Mouse (Mus musculus) yolk sac, embryonic 10.5 days (tissue): ENCODE data around the gene Brix1.
"Not testable (repeated sequence)": the region's sequence is repeated elsewhere in the genome, so short reads cannot be mapped to it uniquely, and the experiment has no call there.

Experiments
- DNase-seq: peaks from one replicate; pipeline ENCODE4 v3.0.0-alpha.2; 2017; ENCODE audit warnings: low spot score

Brix1 gene

GRCm38 (mm10) chr15:10485484-10486364 is at the start of gene Brix1, which contains the start of gene Rad1:
TSS of gene Brix1 (minus strand) at chr15:10485947.
TSS of gene Rad1 (plus strand) at chr15:10486018.
- DNase-seq, result peak; percentile 93

GRCm38 (mm10) chr15:10534591-10534990 is 48.8 kb upstream of the Brix1 start:
- DNase-seq, result no peak

- not testable (repeated sequence) for DNase-seq
Measured at GRCm38 (mm10) chr15:10533361-10533760, 47.6 kb upstream of the Brix1 start.

GRCm38 (mm10) chr15:10531352-10531751 is 45.6 kb upstream of the Brix1 start:
- no peak for DNase-seq

- DNase-seq, result no peak
Measured at GRCm38 (mm10) chr15:10525896-10526295, 40.1 kb upstream of the Brix1 start.

GRCm38 (mm10) chr15:10515166-10515565 is 29.4 kb upstream of the Brix1 start:
- DNase-seq, result no peak

- no peak for DNase-seq
Measured at GRCm38 (mm10) chr15:10506099-10506498, 20.4 kb upstream of the Brix1 start.

- DNase-seq, result peak; percentile 21
Measured at GRCm38 (mm10) chr15:10500838-10501719, 15.3 kb upstream of the Brix1 start.

- no peak for DNase-seq
Measured at GRCm38 (mm10) chr15:10500035-10500434, 14.3 kb upstream of the Brix1 start.

GRCm38 (mm10) chr15:10499593-10499992 is 13.8 kb upstream of the Brix1 start:
- DNase-seq, result no peak

- DNase-seq, result not testable (repeated sequence)
Measured at GRCm38 (mm10) chr15:10496696-10497095, 10.9 kb upstream of the Brix1 start.

- DNase-seq, result no peak
Measured at GRCm38 (mm10) chr15:10495944-10496343, 10.2 kb upstream of the Brix1 start.

- DNase-seq, result no peak
Measured at GRCm38 (mm10) chr15:10490101-10490500, 4.4 kb upstream of the Brix1 start.

GRCm38 (mm10) chr15:10487246-10487645 is 1.5 kb upstream of the Brix1 start:
- peak; percentile 33 for DNase-seq

- no peak for DNase-seq
Measured at GRCm38 (mm10) chr15:10486365-10486839, 655 bp upstream of the Brix1 start.

- DNase-seq, result no peak
Measured at GRCm38 (mm10) chr15:10470941-10471340, 14.8 kb downstream of the Brix1 start.

- DNase-seq, result peak; percentile 79
Measured at GRCm38 (mm10) chr15:10470151-10470831, 15.5 kb downstream of the Brix1 start, which contains the start of gene Dnajc21. TSS of gene Dnajc21 (minus strand) at chr15:10470516.

- DNase-seq, result no peak
Measured at GRCm38 (mm10) chr15:10469641-10470150, 16.1 kb downstream of the Brix1 start.

- DNase-seq, result no peak
Measured at GRCm38 (mm10) chr15:10468761-10469160, 17.0 kb downstream of the Brix1 start.

- no peak for DNase-seq
Measured at GRCm38 (mm10) chr15:10464678-10465077, 21.1 kb downstream of the Brix1 start.

GRCm38 (mm10) chr15:10463555-10463954 is 22.2 kb downstream of the Brix1 start:
- DNase-seq, result no peak

GRCm38 (mm10) chr15:10460986-10461385 is 24.8 kb downstream of the Brix1 start:
- no peak for DNase-seq
